8 mouse cellular contexts compared by ENCODE assay signal in the genomic region with DNA sequence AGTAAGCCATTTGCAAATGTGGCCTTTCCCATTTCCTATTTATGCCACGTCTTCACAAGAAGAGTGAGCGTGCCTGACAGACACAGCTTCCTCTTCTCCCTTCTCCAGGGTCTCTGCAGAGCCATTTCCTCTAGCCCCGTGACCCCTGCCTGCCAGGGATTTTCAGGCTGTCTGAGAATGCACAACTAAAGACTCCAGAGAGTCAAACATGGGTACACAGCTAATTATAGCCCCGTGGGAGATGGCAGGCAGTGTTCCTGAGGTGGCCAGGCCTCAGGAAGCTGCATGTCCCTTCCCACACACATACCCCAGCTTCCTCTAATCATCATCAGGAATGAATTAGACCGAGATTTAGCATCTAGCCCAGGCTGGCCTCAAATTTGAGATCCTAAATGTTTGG. TPM values are rescaled to one million over a fixed set of nuclear protein-coding genes. Genes with fewer than 3 reads are reported as not detected.
DNase-seq lines count a peak whose midpoint lies in the region; ATAC-seq and TF ChIP-seq lines count a peak whose summit lies in the region.

No protein-coding gene starts in this region.

- peak; percentile 54 for TF ChIP-seq EP300 in liver, postnatal 0 days (IDR thresholded peaks at IDR 0.05; ENCODE audit: low read depth)

- H3K9me3 ChIP-seq in forebrain, embryonic 10.5 days, result no peaks in the 10 kb centered on the region
- no peaks in the 10 kb centered on the region for H3K9me3 ChIP-seq in liver, postnatal 0 days (ENCODE audit: low read length)

- H3K4me2 ChIP-seq in liver, postnatal 0 days (ENCODE audit: low read depth, low read length), result no peak overlapping the region

- H3K27me3 ChIP-seq in forebrain, embryonic 10.5 days (ENCODE audit: poor library complexity, severe bottlenecking), result no peaks in the 10 kb centered on the region
- no peaks in the 10 kb centered on the region for H3K27me3 ChIP-seq in liver, postnatal 0 days (ENCODE audit: insufficient read depth, low read length)

- peak; percentile 47 for DNase-seq in adrenal gland, adult 2 months
- DNase-seq in adrenal gland, postnatal 4 days (ENCODE audit: low spot score in 2 of 2), result no peak
- no peak for DNase-seq in forebrain, embryonic 10.5 days (ENCODE audit: extremely low spot score, low spot score)
- peak; percentile 57 for DNase-seq in kidney, adult 11 months
- DNase-seq in liver, postnatal 0 days, result no peak
- DNase-seq in frontal cortex, adult 2 months (ENCODE audit: extremely low spot score in 1 of 2, low spot score in 1 of 2), result no peak
- DNase-seq in layer of hippocampus, postnatal 14 days (ENCODE audit: low spot score in 2 of 2), result no peak

- H3K4me1 ChIP-seq in forebrain, embryonic 10.5 days, result peaks cover 28% of the 10 kb centered on the region
- peaks cover 2% of the 10 kb centered on the region; the same call in 1 of the 2 replicates for H3K4me1 ChIP-seq in liver, postnatal 0 days (ENCODE audit: insufficient read depth)

- H3K27ac ChIP-seq in forebrain, embryonic 10.5 days, result peak overlapping the region; percentile 57
- peak overlapping the region; percentile 41 for H3K27ac ChIP-seq in liver, postnatal 0 days (ENCODE audit: low read depth)

- no peak for TF ChIP-seq CTCF in liver, postnatal 0 days (IDR thresholded peaks at IDR 0.05; ENCODE audit: low read depth)

- ATAC-seq in liver, postnatal 0 days, result peak; percentile 50
- ATAC-seq in megakaryocyte progenitor cell, adult 5-6 weeks (replicated peaks; ENCODE audit: poor library complexity), result no peak

- no peak overlapping the region for H3K4me3 ChIP-seq in forebrain, embryonic 10.5 days
- H3K4me3 ChIP-seq in liver, postnatal 0 days (ENCODE audit: low read depth, low read length), result no peak overlapping the region

- H3K9ac ChIP-seq in liver, postnatal 0 days (replicated peaks), result no peak overlapping the region

- 56% methylated on average over 5 of the region's 5 CpGs for WGBS in forebrain, embryonic 10.5 days
- WGBS in liver, postnatal 0 days (ENCODE audit: insufficient replicate concordance), result 45% methylated on average over 5 of the region's 5 CpGs

- H3K36me3 ChIP-seq in forebrain, embryonic 10.5 days (replicated peaks), result peaks cover 35% of the 10 kb centered on the region
- peaks cover 41% of the 10 kb centered on the region for H3K36me3 ChIP-seq in liver, postnatal 0 days (replicated peaks; ENCODE audit: insufficient read depth, low read length)

RNA-seq across cellular contexts. Expression of a gene that starts 20.6 kb away (rescaled TPM):
- total RNA-seq in adrenal gland, adult 2 months (2021), result 100 to 1,000 TPM; 110 to 154 TPM
- 80.5 and 95.4 TPM in 2 replicates for polyA plus RNA-seq in adrenal gland, adult 2 months (2012; rRNA removed)
- 100 to 1,000 TPM; 103 to 110 TPM for total RNA-seq in adrenal gland, postnatal 4 days (2021)
- polyA plus RNA-seq in forebrain, embryonic 10.5 days (2016; fragmentation: Nextera tagmentation; extraction: Ambion mirVana), result 106 and 110 TPM in 2 replicates
- 25.5 and 28.6 TPM in 2 replicates for polyA plus RNA-seq in liver, postnatal 0 days (2015; fragmentation: Nextera tagmentation; extraction: Ambion mirVana)
- total RNA-seq in megakaryocyte progenitor cell, adult 5-6 weeks (2015), result 3.8 and 9.6 TPM in 2 replicates
- total RNA-seq in megakaryocyte progenitor cell, adult 5-6 weeks (2017), result 2.5 and 6.2 TPM in 2 replicates
- 3.7 and 4.4 TPM in 2 replicates for polyA plus RNA-seq in frontal cortex, adult 2 months (2012; rRNA removed)
- total RNA-seq in layer of hippocampus, postnatal 14 days (2021), result 10 to 100 TPM in 1 of 2 experiments, 1 to 10 TPM in 1; 8.8 to 10.3 TPM

RNA-seq across cellular contexts. Expression of a gene that starts 57.8 kb away (rescaled TPM):
- total RNA-seq in adrenal gland, adult 2 months (2021), result under 1 TPM; 0.26 to 0.52 TPM
- polyA plus RNA-seq in adrenal gland, adult 2 months (2012; rRNA removed), result 0.12 and 0.44 TPM in 2 replicates
- total RNA-seq in adrenal gland, postnatal 4 days (2021), result under 1 TPM; 0.39 to 0.90 TPM
- 1.9 and 2.2 TPM in 2 replicates for polyA plus RNA-seq in forebrain, embryonic 10.5 days (2016; fragmentation: Nextera tagmentation; extraction: Ambion mirVana)
- polyA plus RNA-seq in liver, postnatal 0 days (2015; fragmentation: Nextera tagmentation; extraction: Ambion mirVana), result 10.7 and 13.0 TPM in 2 replicates
- 0.73 and 1.0 TPM in 2 replicates for total RNA-seq in megakaryocyte progenitor cell, adult 5-6 weeks (2015)
- total RNA-seq in megakaryocyte progenitor cell, adult 5-6 weeks (2017), result 0.07 TPM in 1 of 2 replicates, not detected in the other
- 0.99 and 1.3 TPM in 2 replicates for polyA plus RNA-seq in frontal cortex, adult 2 months (2012; rRNA removed)
- total RNA-seq in layer of hippocampus, postnatal 14 days (2021), result under 1 TPM; 0.41 to 0.45 TPM

Comparison
In these comparisons a context has a peak if more than half of its experiments do, and no peak if none do; other contexts are left out.
1. DNase-seq: peak in adrenal gland, adult 2 months (single experiment) and kidney, adult 11 months (single experiment); none in adrenal gland, postnatal 4 days (0 of 2), forebrain, embryonic 10.5 days (single experiment), liver, postnatal 0 days (single experiment), frontal cortex, adult 2 months (0 of 2) and layer of hippocampus, postnatal 14 days (0 of 2).
2. RNA of a gene that starts 20.6 kb away (total RNA-seq): 110 to 154 TPM in adrenal gland, adult 2 months and 103 to 110 TPM in adrenal gland, postnatal 4 days; 8.8 to 10.3 TPM in layer of hippocampus, postnatal 14 days and 2.5 to 9.6 TPM in megakaryocyte progenitor cell, adult 5-6 weeks; every median in the first group is over 4 times any median in the second.